Mouse (Mus musculus): Measurements from ENCODE around the gene Doc2g. TPM values are rescaled to one million over a fixed set of nuclear protein-coding genes. Genes with fewer than 3 reads are reported as not detected.

Doc2g gene
- total RNA-seq, 2 experiments from 2014 or later, result 73.8 to 83.6 TPM

DNA sequence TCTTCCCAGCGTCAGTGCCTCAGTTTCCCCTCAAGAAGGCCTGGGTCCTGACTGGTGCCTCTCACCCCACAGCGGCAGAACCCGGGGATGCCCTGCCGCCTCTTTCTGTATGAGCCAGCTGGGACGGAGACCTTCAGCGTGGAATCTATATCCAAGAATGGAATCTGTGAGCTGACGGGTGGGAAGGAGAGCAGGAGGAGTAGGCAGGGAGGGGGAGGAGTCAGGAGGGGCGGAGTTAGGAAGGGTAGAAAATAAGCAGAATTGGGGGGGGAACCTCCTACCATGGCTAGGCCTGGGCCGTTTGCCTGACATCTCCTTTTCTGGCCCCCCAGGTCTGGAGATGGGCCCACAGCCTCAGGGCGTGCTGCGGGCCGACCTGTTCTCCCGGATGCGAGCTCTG, 15.0 kb upstream of the Doc2g start:
- intact Hi-C loops (cut with DNase I), result no loop called here
- DNase-seq, result no peak

DNA sequence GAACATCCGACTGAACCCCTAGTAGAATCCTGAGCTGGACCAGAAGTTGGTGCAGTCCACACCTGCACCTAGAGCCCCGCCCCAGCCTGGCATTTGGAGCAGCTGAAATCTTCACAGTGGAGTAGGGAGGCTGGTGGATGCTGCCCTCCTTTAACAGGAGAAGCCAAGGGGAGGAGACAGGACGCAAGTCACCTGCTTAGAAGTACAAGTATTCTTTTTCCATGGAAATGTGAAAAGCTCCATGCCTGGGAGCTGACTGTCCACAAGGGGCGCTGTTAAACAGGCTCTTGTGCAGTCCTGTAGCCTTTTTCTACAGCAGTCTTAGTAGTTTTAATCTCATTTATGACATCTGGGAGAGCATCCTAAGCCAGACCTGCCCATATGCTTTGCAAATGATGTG, 14.4 kb upstream of the Doc2g start:
- intact Hi-C loops (cut with DNase I), result no loop called here
- DNase-seq, result no peak

DNA sequence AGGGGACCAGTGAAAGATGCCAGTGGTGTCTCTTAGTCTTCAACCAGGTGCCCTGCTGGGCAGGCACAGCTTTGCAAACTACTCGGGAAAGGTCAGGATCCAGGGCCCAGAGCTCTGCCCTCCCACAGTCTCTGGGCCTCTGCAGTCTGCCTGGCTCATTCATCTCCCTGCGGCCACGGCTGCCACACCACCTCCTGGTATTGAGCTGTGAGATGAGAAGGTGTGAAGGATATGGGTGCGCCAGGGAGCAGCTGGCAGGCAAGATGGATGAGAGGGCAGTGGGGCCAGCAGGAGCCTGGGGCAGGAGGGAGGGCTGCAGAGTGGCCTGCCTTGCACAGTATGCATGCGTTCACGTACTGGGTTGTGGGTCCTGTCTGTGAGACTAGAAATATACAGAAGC, 12.3 kb upstream of the Doc2g start:
- intact Hi-C loops (cut with DNase I), result no loop called here
- no peak for DNase-seq

DNA sequence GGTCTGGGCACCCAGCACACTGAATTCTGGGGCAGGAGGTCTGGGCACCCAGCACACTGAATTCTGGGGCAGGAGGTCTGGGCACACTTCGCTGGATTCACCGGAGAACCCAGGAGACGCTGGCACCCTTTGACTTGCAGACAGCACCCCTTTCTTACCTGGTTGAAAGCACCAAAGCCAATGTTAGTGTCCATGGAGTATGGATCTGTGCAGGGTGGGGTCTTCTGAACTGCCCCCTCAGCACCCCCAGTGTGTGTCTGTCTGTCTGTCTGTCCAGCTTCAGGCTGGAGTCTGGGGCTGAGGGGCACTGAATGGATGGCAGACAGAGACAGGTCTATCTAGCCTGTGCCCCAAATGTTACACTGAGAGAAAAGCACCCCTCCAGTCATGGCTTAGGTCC, 11.6 kb upstream of the Doc2g start:
- no peak for DNase-seq
- intact Hi-C loops (cut with DNase I), result no loop called here

DNA sequence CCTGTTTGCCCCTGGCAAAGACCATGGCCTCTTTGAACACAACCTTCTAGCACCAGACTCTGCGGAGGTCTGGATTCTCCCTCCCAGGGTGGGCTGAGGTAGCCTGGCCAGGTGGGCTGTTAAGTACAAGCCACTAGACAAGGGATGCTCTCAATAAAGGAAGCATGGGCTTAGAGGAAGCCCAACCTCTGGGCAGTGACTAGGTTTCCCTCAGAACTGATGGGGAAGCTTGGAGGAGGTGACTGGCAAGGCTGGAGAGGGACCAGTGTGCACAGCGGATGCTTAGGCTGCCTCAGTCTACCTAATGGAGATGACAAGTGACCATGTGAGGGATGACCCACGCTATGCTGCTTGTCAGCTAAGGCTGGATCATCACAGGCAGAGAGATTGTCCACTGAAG, 11.1 kb upstream of the Doc2g start:
- DNase-seq, result no peak
- intact Hi-C loops (cut with DNase I), result no loop called here

- no peak for DNase-seq
- intact Hi-C loops (cut with DNase I), result no loop called here
These were observed 10.7 kb upstream of the Doc2g start, which contains the start of gene Tbx10 for GRCm38 (mm10) chr19:3992416-3992815. TSS of gene Tbx10 (plus strand) at chr19:3992752.

GRCm38 (mm10) chr19:3994932-3995331, 8.2 kb upstream of the Doc2g start:
- intact Hi-C loops (cut with DNase I), result no loop called here
- DNase-seq, result no peak

DNA sequence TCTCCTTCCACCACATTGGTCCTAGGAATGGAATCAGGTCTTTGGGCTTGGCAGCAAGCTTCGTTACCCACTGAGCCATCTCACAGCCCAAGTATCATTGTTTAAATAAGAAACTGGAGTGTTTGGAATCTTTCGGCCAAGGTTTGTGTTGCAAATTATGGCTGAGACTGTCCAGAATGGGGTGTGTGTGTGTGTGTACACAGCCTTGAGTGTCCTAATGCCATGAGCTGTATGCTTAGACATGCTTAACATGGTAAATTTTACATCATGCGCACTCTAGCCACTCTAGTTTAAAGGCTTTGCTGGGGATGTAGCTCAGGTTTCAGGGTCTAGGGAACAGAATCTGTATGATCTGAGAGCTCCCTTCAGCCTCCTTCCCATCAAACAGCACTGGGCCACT, 7.6 kb upstream of the Doc2g start:
- no peak for DNase-seq
- intact Hi-C loops (cut with DNase I), result no loop called here

DNA sequence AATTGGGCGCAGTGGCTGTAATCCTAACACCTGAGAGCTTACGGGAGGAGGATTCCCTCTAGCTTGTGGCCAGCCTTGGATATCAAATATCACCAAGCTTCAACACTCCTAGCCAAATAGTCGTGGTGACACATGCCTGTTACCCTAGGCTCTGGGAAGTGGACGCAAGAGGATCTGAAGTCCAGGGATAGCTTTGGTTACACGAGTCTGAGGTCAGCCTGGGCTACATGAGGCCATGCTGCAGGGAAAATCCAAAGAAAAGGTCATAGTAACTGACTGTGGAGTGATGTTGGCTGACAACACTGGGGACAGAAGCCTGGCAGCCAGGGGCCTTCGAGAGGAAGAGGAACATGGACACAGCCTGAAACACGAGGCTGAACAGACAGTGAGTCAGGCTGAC, 7.0 kb upstream of the Doc2g start:
- intact Hi-C loops (cut with DNase I), result no loop called here
- DNase-seq, result no peak

- intact Hi-C loops (cut with DNase I), result no loop called here
- DNase-seq, result no peak
These were observed 6.4 kb upstream of the Doc2g start for GRCm38 (mm10) chr19:3996747-3997146.

- intact Hi-C loops (cut with DNase I), result no loop called here
- DNase-seq, result no peak
These were observed 5.9 kb upstream of the Doc2g start for GRCm38 (mm10) chr19:3997231-3997630.

DNA sequence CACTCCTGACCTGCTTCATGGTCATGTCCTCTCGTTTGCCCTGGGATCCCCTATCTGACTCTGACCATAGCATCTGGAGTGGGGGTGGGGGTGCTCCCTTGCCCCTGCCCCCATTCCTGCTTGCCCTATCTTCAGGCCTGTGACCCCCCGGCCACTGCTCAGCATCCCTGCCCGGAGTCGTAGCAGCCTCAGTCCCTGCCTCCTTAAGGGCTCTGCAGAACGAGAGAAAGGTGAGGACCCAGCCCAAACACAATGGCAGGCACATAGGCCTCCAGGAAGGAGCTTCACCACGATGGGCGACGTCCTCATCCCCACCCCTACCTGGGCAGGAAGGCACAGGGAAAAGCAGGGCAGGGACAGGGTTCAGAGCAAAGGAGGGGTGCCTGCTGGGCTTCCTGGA, 4.8 kb upstream of the Doc2g start:
- DNase-seq, result no peak
- intact Hi-C loops (cut with DNase I), result no loop called here

- DNase-seq, result no peak
- intact Hi-C loops (cut with DNase I), result no loop called here
These were observed 3.9 kb upstream of the Doc2g start for GRCm38 (mm10) chr19:3999121-3999730.

GRCm38 (mm10) chr19:4000119-4000900, 2.8 kb upstream of the Doc2g start, which contains the start of the genes Nudt8 and Gm49405:
TSS of gene Nudt8 (plus strand) at chr19:4000580.
TSS of gene Gm49405 (plus strand) at chr19:4000626.
- intact Hi-C loops (cut with DNase I), result no loop called here
- DNase-seq, result peak; percentile 92 to 95

DNA sequence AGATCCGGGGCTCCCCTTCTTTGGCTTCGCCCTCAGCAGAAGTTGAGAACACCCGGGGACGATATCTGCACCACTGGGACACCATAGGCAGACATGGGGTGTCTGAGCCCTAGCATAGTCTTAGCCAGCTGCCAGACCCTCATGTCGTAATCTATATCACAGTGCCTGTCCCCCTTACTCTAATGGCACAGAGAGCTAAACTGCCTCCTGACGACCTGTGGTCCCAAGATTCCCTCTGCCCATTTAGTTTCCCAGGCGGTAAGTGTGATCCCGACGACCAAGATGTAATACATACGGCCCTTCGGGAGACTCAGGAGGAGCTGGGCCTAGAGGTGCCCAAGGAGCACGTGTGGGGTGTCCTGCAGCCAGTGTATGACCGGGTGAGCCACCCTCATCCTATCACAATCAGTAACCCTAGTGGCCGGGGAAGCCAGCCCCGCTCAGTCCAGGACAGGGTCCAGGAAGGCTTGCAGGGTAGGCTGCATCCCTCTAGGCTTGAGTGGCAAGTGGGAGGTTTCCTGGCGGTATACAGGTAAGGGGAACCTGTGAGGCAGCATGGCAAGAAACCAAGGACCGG, 2.1 kb upstream of the Doc2g start:
- intact Hi-C loops (cut with DNase I), result no loop called here
- DNase-seq, result no peak

GRCm38 (mm10) chr19:4001752-4002151, 1.4 kb upstream of the Doc2g start:
- no peak for DNase-seq
- intact Hi-C loops (cut with DNase I), result no loop called here

DNA sequence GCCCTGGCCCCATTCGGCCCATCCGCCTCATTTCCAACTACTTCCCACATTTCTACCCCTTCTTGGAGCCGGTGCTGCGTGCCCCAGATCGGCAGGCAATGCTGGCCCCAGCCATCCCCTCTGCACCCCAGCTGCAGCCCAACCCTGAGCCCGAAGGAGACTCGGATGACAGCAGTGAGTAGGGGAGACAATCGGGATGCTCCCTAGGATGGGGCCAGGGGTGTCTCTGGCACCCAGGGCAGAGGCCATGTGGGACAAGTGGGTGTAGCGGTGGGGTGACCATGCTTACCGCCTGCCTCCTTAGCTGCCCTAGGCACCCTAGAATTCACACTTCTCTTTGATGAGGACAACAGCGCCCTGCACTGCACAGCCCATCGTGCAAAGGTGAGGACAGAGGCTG, 528 bp downstream of the Doc2g start:
- DNase-seq, result no peak
- intact Hi-C loops (cut with DNase I), result no loop called here

DNA sequence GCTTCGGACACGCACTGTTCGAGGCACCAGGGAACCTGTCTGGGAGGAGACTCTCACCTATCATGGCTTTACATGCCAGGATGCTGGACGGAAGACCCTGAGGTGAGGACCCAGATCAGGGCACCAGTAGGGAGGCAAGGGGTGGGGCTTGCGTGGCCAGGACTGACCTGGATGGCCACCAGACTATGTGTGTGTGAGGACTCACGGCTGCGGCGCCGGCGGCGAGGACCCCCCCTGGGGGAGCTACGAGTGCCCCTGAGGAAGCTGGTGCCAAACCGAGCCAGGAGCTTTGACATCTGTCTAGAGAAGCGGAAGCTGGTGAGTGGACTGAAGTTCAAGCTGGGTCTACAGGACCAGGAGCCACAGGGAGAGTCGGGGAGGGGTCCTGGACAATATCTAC, 1.2 kb downstream of the Doc2g start:
- intact Hi-C loops (cut with DNase I), result no loop called here
- DNase-seq, result no peak

GRCm38 (mm10) chr19:4005091-4005490, 2.0 kb downstream of the Doc2g start:
- no peak for DNase-seq
- intact Hi-C loops (cut with DNase I), result no loop called here

GRCm38 (mm10) chr19:4005971-4006370, 2.9 kb downstream of the Doc2g start:
- no peak for DNase-seq
- intact Hi-C loops (cut with DNase I), result no loop called here

DNA sequence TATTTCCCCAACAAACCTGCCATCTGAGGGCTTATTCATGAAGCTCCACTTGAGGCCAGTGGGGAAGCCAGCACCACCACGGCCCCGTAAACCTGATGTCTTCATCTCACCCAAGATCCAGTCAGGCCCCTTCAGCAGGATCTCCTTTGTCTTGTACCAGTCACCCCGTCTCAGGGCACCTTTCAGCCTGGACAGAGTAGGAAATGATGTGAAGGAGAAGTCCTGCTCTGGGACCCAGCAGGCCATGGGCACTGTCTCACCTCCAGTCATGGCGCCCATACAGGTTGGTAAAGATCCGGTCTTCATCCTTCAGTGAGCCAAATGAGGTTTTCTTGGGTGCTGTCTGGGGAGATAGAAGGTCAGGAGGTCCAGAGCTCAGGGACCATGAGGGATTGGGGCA, 8.0 kb downstream of the Doc2g start:
- intact Hi-C loops (cut with DNase I), result no loop called here
- no peak for DNase-seq
